Mouse (Mus musculus) liver, embryonic 18 days (tissue): Measurements from ENCODE around the gene Spib. TPM values are rescaled to one million over a fixed set of nuclear protein-coding genes. Genes with fewer than 3 reads are reported as not detected.

ENCODE experiments used
- polyA plus RNA-seq: library from polyadenylated mRNA; depleted of rRNA; stranded (reverse); fragments of >200 nt; gene quantifications from 2 replicates; pipeline ENCODE4 v1.2.3, GENCODE M21; 2012; rRNA removed

Gene Spib
- polyA plus RNA-seq = 4.1 and 5.5 TPM in 2 replicates

GRCm38 (mm10) chr7:44531946-44532732 lies at the start of gene Spib:
TSS of gene Spib (minus strand) at chr7:44532071.

GRCm38 (mm10) chr7:44572213-44572701 lies 40.4 kb upstream of the Spib start, which contains the start of gene Napsa:
TSS of gene Napsa (plus strand) at chr7:44572380.

GRCm38 (mm10) chr7:44553826-44554225 lies 22.0 kb upstream of the Spib start, which contains the start of gene Nr1h2:
TSS of gene Nr1h2 (minus strand) at chr7:44553951.

GRCm38 (mm10) chr7:44548497-44549087 lies 16.7 kb upstream of the Spib start, which contains the start of gene Pold1:
TSS of gene Pold1 (minus strand) at chr7:44548849.

GRCm38 (mm10) chr7:44524502-44524901 lies 7.4 kb downstream of the Spib start, which contains the start of gene Mybpc2:
TSS of gene Mybpc2 (minus strand) at chr7:44524656.

GRCm38 (mm10) chr7:44495992-44496770 lies 35.7 kb downstream of the Spib start, which contains the start of the genes Emc10 and Fam71e1:
TSS of gene Emc10 (minus strand) at chr7:44496529.
TSS of gene Fam71e1 (plus strand) at chr7:44496581.

Other genes with a start within 250 kb of the Spib start
- 0.78 and 0.94 TPM in 2 replicates for gene Clec11a, start 225.2 kb downstream of the Spib start, polyA plus RNA-seq
- 0.02 and 0.04 TPM in 2 replicates for gene Shank1, start 221.8 kb downstream of the Spib start, polyA plus RNA-seq
- 0.02 and 0.04 TPM in 2 replicates for gene Syt3, start 148.0 kb downstream of the Spib start, polyA plus RNA-seq
- 0.19 and 0.22 TPM in 2 replicates for gene 1700008O03Rik, start 146.3 kb downstream of the Spib start, polyA plus RNA-seq
- gene Lrrc4b, start 103.1 kb downstream of the Spib start, polyA plus RNA-seq = 0.02 TPM in 1 of 2 replicates, not detected in the other
- 52.0 and 53.0 TPM in 2 replicates for gene Aspdh, start 66.7 kb downstream of the Spib start, polyA plus RNA-seq
- gene Josd2, start 64.1 kb downstream of the Spib start, polyA plus RNA-seq = 121 and 139 TPM in 2 replicates
- 45.3 and 47.9 TPM in 2 replicates for gene Emc10, start 35.5 kb downstream of the Spib start, polyA plus RNA-seq
- 1.9 and 2.3 TPM in 2 replicates for gene Fam71e1, start 35.5 kb downstream of the Spib start, polyA plus RNA-seq
- 0.13 and 0.14 TPM in 2 replicates for gene Mybpc2, start 7.4 kb downstream of the Spib start, polyA plus RNA-seq
- 24.7 and 28.8 TPM in 2 replicates for gene Pold1, start 16.8 kb upstream of the Spib start, polyA plus RNA-seq
- 32.8 and 37.0 TPM in 2 replicates for gene Nr1h2, start 21.9 kb upstream of the Spib start, polyA plus RNA-seq
- gene Napsa, start 40.3 kb upstream of the Spib start, polyA plus RNA-seq = 12.1 and 13.7 TPM in 2 replicates
- 0.36 TPM in 2 replicates for gene Kcnc3, start 58.6 kb upstream of the Spib start, polyA plus RNA-seq
- 0.77 and 0.95 TPM in 2 replicates for gene Myh14, start 138.8 kb upstream of the Spib start, polyA plus RNA-seq
- not detected in 2 replicates for gene Izumo2, start 176.7 kb upstream of the Spib start, polyA plus RNA-seq
- 18.9 and 21.4 TPM in 2 replicates for gene Vrk3, start 216.3 kb upstream of the Spib start, polyA plus RNA-seq
- gene Zfp473, start 219.0 kb upstream of the Spib start, polyA plus RNA-seq = 0.48 and 0.58 TPM in 2 replicates